Mouse (Mus musculus): Measurements from ENCODE around the gene Cycs. TPM values are rescaled to one million over a fixed set of nuclear protein-coding genes. Genes with fewer than 3 reads are reported as not detected.

Gene Cycs
- 34.0 TPM for polyA plus RNA-seq (2017; shearing (Covaris generic))

GRCm38 (mm10) chr6:50566141-50566996, at the start of gene Cycs:
Gene Cycs, minus strand, starts transcription at chr6:50566538.

DNA sequence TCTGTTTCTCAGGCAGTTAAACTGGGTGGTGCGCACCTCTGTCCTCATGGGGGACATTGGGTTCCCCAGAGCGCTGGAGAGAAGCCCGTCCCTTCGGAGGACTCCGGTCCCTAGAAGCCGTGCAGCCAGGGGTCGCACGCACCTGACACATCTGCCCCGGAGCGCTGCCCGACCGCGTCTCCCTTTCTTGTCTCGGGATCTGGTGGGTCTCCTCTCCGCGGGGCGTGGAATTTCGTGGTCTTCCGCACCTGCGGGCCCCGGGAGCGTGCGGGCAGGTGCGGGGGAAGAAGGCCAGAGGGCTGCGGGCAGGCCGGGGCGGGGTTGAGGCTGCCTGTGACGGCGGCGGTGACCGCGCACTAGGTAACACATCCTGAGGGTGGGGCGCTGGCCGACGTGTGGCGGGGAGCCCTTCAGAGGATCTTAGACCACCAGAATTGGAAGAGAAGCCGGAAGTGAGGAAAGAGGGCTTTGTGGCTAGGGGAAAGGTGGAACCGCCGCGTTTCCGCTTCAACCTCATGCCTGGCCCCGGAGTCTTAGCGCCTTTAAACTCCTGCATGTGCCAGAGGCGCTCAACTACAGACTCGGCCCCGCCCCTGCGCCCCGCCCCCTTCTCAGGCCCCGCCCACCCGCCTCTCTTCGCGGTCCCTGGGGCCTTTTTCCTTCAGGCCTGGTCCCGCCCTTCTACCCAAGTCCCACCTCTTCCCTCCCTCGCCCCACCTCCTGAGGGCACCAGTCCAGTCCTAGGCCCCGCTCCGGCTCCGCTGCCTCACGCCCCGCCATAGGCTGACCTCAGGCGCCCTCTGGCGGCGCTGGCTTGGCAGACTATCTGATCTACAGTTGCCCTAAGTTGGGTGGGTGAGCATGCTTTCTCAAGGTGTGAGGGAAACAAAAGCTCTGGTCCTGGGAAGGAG, 30.2 kb upstream of the Cycs start, which contains the start of gene 4921507P07Rik:
Gene 4921507P07Rik, minus strand, starts transcription at position 332 of the 911 bp plus-strand sequence.

Other genes with a start within 250 kb of the Cycs start
- gene Osbpl3, start 110.3 kb downstream of the Cycs start, polyA plus RNA-seq (2017; shearing (Covaris generic)): 0.83 TPM
- gene 4921507P07Rik, start 30.1 kb upstream of the Cycs start, polyA plus RNA-seq (2017; shearing (Covaris generic)): 1.2 TPM
- gene Npvf, start 87.9 kb upstream of the Cycs start, polyA plus RNA-seq (2017; shearing (Covaris generic)): not detected

Data from naive thymus-derived CD4-positive, alpha-beta T cell, adult 5 months (primary cell).